ENCODE assay signal across 19 mouse cellular contexts in genomic region chr15:102967511-102968397, GRCm38 (mm10). TPM values are rescaled to one million over a fixed set of nuclear protein-coding genes. Genes with fewer than 3 reads are reported as not detected.
DNase-seq lines count a peak whose midpoint lies in the region; ATAC-seq and TF ChIP-seq lines count a peak whose summit lies in the region.
"Had no signal": no experiment of that assay in that cellular context is flagged by ENCODE, and none has a peak within 500 bp of the region (broad histone marks: within the 10 kb centered on the region; RNA-seq: fewer than 3 reads in every experiment).

No protein-coding gene starts in this region.

- no peaks in the 10 kb centered on the region for H3K36me3 ChIP-seq in G1E (replicated peaks)
- no peaks in the 10 kb centered on the region for H3K36me3 ChIP-seq in intestine, postnatal 0 days (ENCODE audit: control insufficient read depth, insufficient read depth)
- no peaks in the 10 kb centered on the region for H3K36me3 ChIP-seq in limb, embryonic 15.5 days
- no peaks in the 10 kb centered on the region for H3K36me3 ChIP-seq in thymus, adult 2 months (ENCODE audit: control insufficient read depth, insufficient read depth, low read length)
- no peaks in the 10 kb centered on the region for H3K36me3 ChIP-seq in hindbrain, embryonic 16.5 days (ENCODE audit: control insufficient read depth, insufficient read depth, low read length)
- H3K36me3 ChIP-seq: forebrain, embryonic 10.5 days; heart, embryonic 10.5 days; lung, embryonic 15.5 days had no signal

- no peak overlapping the region for H3K9ac ChIP-seq in intestine, postnatal 0 days (ENCODE audit: low read depth, low read length)
- no peak overlapping the region for H3K9ac ChIP-seq in limb, embryonic 15.5 days
- no peak overlapping the region for H3K9ac ChIP-seq in hindbrain, embryonic 16.5 days (ENCODE audit: low read depth, low read length)
- H3K9ac ChIP-seq: lung, embryonic 15.5 days had no signal

- ATAC-seq in G1E (ENCODE audit: extremely low read depth, insufficient number of reproducible peaks, low FRiP score, poor library complexity, severe bottlenecking): no peak
- no peak for ATAC-seq in intestine, postnatal 0 days
- no peak for ATAC-seq in limb, embryonic 15.5 days (ENCODE audit: insufficient number of reproducible peaks, low FRiP score, low TSS enrichment, low read depth)
- ATAC-seq in hindbrain, embryonic 16.5 days: no peak

- 5% methylated on average over 34 of the region's 34 CpGs for WGBS in intestine, postnatal 0 days
- WGBS in limb, embryonic 15.5 days: 7% methylated on average over 34 of the region's 34 CpGs
- 11% methylated on average over 34 of the region's 34 CpGs for WGBS in thymus, adult 2 months
- 2% methylated on average over 34 of the region's 34 CpGs for WGBS in hindbrain, embryonic 16.5 days

- no peaks in the 10 kb centered on the region for H3K9me3 ChIP-seq in G1E (replicated peaks)
- no peaks in the 10 kb centered on the region for H3K9me3 ChIP-seq in intestine, postnatal 0 days (ENCODE audit: control insufficient read depth)
- no peaks in the 10 kb centered on the region for H3K9me3 ChIP-seq in limb, embryonic 15.5 days
- no peaks in the 10 kb centered on the region for H3K9me3 ChIP-seq in hindbrain, embryonic 16.5 days (ENCODE audit: control insufficient read depth, low read length)
- H3K9me3 ChIP-seq: forebrain, embryonic 10.5 days; heart, embryonic 10.5 days; lung, embryonic 15.5 days had no signal

- peaks cover 47% of the 10 kb centered on the region for H3K4me1 ChIP-seq in G1E (ENCODE audit: insufficient read depth, low read depth, low read length)
- no peaks in the 10 kb centered on the region for H3K4me1 ChIP-seq in intestine, postnatal 0 days (replicated peaks; ENCODE audit: control insufficient read depth, insufficient read depth, low read length)
- peaks cover 20% of the 10 kb centered on the region for H3K4me1 ChIP-seq in limb, embryonic 15.5 days
- H3K4me1 ChIP-seq in thymus, adult 2 months (replicated peaks; ENCODE audit: control insufficient read depth, insufficient read depth, low read length): no peaks in the 10 kb centered on the region
- H3K4me1 ChIP-seq in hindbrain, embryonic 16.5 days (ENCODE audit: control insufficient read depth, insufficient read depth, low read depth, low read length): peaks cover 4% of the 10 kb centered on the region; the same call in 1 of the 2 replicates
- H3K4me1 ChIP-seq: heart, embryonic 10.5 days had no signal

- H3K4me2 ChIP-seq in intestine, postnatal 0 days (replicated peaks; ENCODE audit: low read depth): 0 out of 2 replicates have a peak overlapping the region, but pooled peaks have one; percentile 3
- peak overlapping the region; percentile 48 for H3K4me2 ChIP-seq in limb, embryonic 15.5 days
- H3K4me2 ChIP-seq in hindbrain, embryonic 16.5 days (ENCODE audit: low read length): no peak overlapping the region
- H3K4me2 ChIP-seq: lung, embryonic 15.5 days had no signal

- H3K27ac ChIP-seq in intestine, postnatal 0 days (ENCODE audit: low read depth, low read length): no peak overlapping the region
- 0 out of 2 replicates have a peak overlapping the region, but pooled peaks have one; percentile 51 for H3K27ac ChIP-seq in limb, embryonic 15.5 days
- H3K27ac ChIP-seq in thymus, adult 2 months (ENCODE audit: control insufficient read depth, insufficient read depth, low read length): no peak overlapping the region
- no peak overlapping the region for H3K27ac ChIP-seq in hindbrain, embryonic 16.5 days (ENCODE audit: low read depth, low read length)
- H3K27ac ChIP-seq: forebrain, embryonic 10.5 days; heart, embryonic 10.5 days; lung, embryonic 15.5 days had no signal

- H3K27me3 ChIP-seq in G1E (ENCODE audit: insufficient read depth, low read length): peaks cover 92% of the 10 kb centered on the region
- H3K27me3 ChIP-seq in intestine, postnatal 0 days (replicated peaks; ENCODE audit: control insufficient read depth, insufficient read depth, low read length): peaks cover 98% of the 10 kb centered on the region
- peaks cover 94% of the 10 kb centered on the region for H3K27me3 ChIP-seq in limb, embryonic 15.5 days
- H3K27me3 ChIP-seq in thymus, adult 2 months (ENCODE audit: control insufficient read depth, insufficient read depth, low read length): peaks cover 31% of the 10 kb centered on the region
- H3K27me3 ChIP-seq in hindbrain, embryonic 16.5 days (replicated peaks; ENCODE audit: control insufficient read depth, insufficient read depth, low read length): peaks cover 91% of the 10 kb centered on the region

- no peak for TF ChIP-seq CTCF in G1E (IDR thresholded peaks at IDR 0.05; ENCODE audit: low read depth, low read length)
- no peak for TF ChIP-seq CTCF in intestine, postnatal 0 days (IDR thresholded peaks at IDR 0.05; ENCODE audit: low read depth)
- no peak for TF ChIP-seq CTCF in thymus, adult 2 months (IDR thresholded peaks at IDR 0.05; ENCODE audit: borderline replicate concordance, control insufficient read depth, extremely low read depth, insufficient read depth, low read length, poor library complexity)

- peak; percentile 62 for DNase-seq in kidney, adult 18-20 months
- DNase-seq in kidney, adult 8-10 months: no peak
- no peak for DNase-seq in G1E (ENCODE audit: low spot score)
- no peak for DNase-seq in thymus, adult 2 months
- DNase-seq in retina, embryonic 14.5 days (ENCODE audit: low spot score): no peak
- DNase-seq: cerebellum, postnatal 10 days; heart, postnatal 4 days; right cerebral cortex, adult 18-20 months had no signal

- TF ChIP-seq POLR2A in thymus, adult 2 months (IDR thresholded peaks at IDR 0.05; ENCODE audit: control insufficient read depth, extremely low read depth, insufficient read depth, low read length, poor library complexity): no peak

- H3K4me3 ChIP-seq in G1E (ENCODE audit: low read depth, low read length): peak overlapping the region; percentile 65; the same call in 1 of the 2 replicates
- no peak overlapping the region for H3K4me3 ChIP-seq in intestine, postnatal 0 days (ENCODE audit: low read depth, low read length)
- H3K4me3 ChIP-seq in limb, embryonic 15.5 days: peak overlapping the region; percentile 37
- no peak overlapping the region for H3K4me3 ChIP-seq in thymus, adult 2 months (ENCODE audit: control insufficient read depth, insufficient read depth, low read length)
- no peak overlapping the region for H3K4me3 ChIP-seq in hindbrain, embryonic 16.5 days (ENCODE audit: low read length)
- H3K4me3 ChIP-seq: forebrain, embryonic 10.5 days; lung, embryonic 15.5 days had no signal

RNA-seq across cellular contexts. Expression of gene Hoxc5, which starts 0.5 kb away (rescaled TPM):
- total RNA-seq in G1E (2014; fragmentation: Nextera tagmentation) (9.9 and 19.8 TPM in 2 replicates), G1E (2017) (7.6 and 9.1 TPM in 2 replicates)
- polyA plus RNA-seq in G1E (2012): 11.4 and 12.4 TPM in 2 replicates
- 3.4 and 3.9 TPM in 2 replicates for polyA plus RNA-seq in intestine, postnatal 0 days (2015; fragmentation: Nextera tagmentation; extraction: Ambion mirVana)
- 2.3 TPM in 2 replicates for polyA plus RNA-seq in limb, embryonic 15.5 days (2015; fragmentation: Nextera tagmentation; extraction: Ambion mirVana)
- 0.15 and 0.32 TPM in 2 replicates for polyA plus RNA-seq in thymus, adult 2 months (2012; rRNA removed)
- 19.1 and 20.4 TPM in 2 replicates for polyA plus RNA-seq in hindbrain, embryonic 16.5 days (2015; fragmentation: Nextera tagmentation; extraction: Ambion mirVana)
- total RNA-seq: heart, postnatal 4 days; left cerebral cortex, postnatal 14 days had no signal
- polyA plus RNA-seq: forebrain, embryonic 10.5 days had no signal

RNA-seq across cellular contexts. Expression of gene Hoxc10, which starts 1.2 kb away (rescaled TPM):
- total RNA-seq in G1E (2014; fragmentation: Nextera tagmentation): 0.60 TPM in 1 of 2 replicates, not detected in the other
- total RNA-seq in G1E (2017): 0.12 and 0.16 TPM in 2 replicates
- polyA plus RNA-seq in G1E (2012): 0.08 and 0.16 TPM in 2 replicates
- 0.25 TPM in 1 of 2 replicates, not detected in the other for polyA plus RNA-seq in intestine, postnatal 0 days (2015; fragmentation: Nextera tagmentation; extraction: Ambion mirVana)
- polyA plus RNA-seq in limb, embryonic 15.5 days (2015; fragmentation: Nextera tagmentation; extraction: Ambion mirVana): 5.6 and 6.0 TPM in 2 replicates
- 0.10 and 0.15 TPM in 2 replicates for polyA plus RNA-seq in thymus, adult 2 months (2012; rRNA removed)
- polyA plus RNA-seq in hindbrain, embryonic 16.5 days (2015; fragmentation: Nextera tagmentation; extraction: Ambion mirVana): not detected in 2 replicates
- total RNA-seq: heart, postnatal 4 days; left cerebral cortex, postnatal 14 days had no signal
- polyA plus RNA-seq: embryonic facial prominence, embryonic 11.5 days; forebrain, embryonic 10.5 days; lung, embryonic 15.5 days had no signal

RNA-seq across cellular contexts. Expression of gene Hoxc9, which starts 8.5 kb away (rescaled TPM):
- total RNA-seq in G1E (2014; fragmentation: Nextera tagmentation): 5.0 and 7.9 TPM in 2 replicates
- total RNA-seq in G1E (2017): 3.3 and 3.9 TPM in 2 replicates
- 9.8 and 12.0 TPM in 2 replicates for polyA plus RNA-seq in G1E (2012)
- polyA plus RNA-seq in intestine, postnatal 0 days (2015; fragmentation: Nextera tagmentation; extraction: Ambion mirVana): 0.43 and 0.58 TPM in 2 replicates
- 0.93 and 1.3 TPM in 2 replicates for polyA plus RNA-seq in limb, embryonic 15.5 days (2015; fragmentation: Nextera tagmentation; extraction: Ambion mirVana)
- polyA plus RNA-seq in thymus, adult 2 months (2012; rRNA removed): 0.05 and 0.14 TPM in 2 replicates
- polyA plus RNA-seq in hindbrain, embryonic 16.5 days (2015; fragmentation: Nextera tagmentation; extraction: Ambion mirVana): 0.16 and 0.31 TPM in 2 replicates
- total RNA-seq: heart, postnatal 4 days; left cerebral cortex, postnatal 14 days had no signal
- polyA plus RNA-seq: embryonic facial prominence, embryonic 11.5 days; forebrain, embryonic 10.5 days; lung, embryonic 15.5 days had no signal

RNA-seq across cellular contexts. Expression of gene Hoxc11, which starts 13.5 kb away (rescaled TPM):
- not detected in 2 replicates for total RNA-seq in G1E (2014; fragmentation: Nextera tagmentation)
- 0.06 and 0.22 TPM in 2 replicates for total RNA-seq in G1E (2017)
- polyA plus RNA-seq in G1E (2012): 0.04 TPM in 1 of 2 replicates, not detected in the other
- not detected in 2 replicates for polyA plus RNA-seq in intestine, postnatal 0 days (2015; fragmentation: Nextera tagmentation; extraction: Ambion mirVana)
- 1.5 and 1.7 TPM in 2 replicates for polyA plus RNA-seq in limb, embryonic 15.5 days (2015; fragmentation: Nextera tagmentation; extraction: Ambion mirVana)
- 0.60 and 0.66 TPM in 2 replicates for polyA plus RNA-seq in thymus, adult 2 months (2012; rRNA removed)
- not detected in 2 replicates for polyA plus RNA-seq in hindbrain, embryonic 16.5 days (2015; fragmentation: Nextera tagmentation; extraction: Ambion mirVana)
- total RNA-seq: adrenal gland, adult 18-20 months; heart, postnatal 4 days; left cerebral cortex, postnatal 14 days had no signal
- polyA plus RNA-seq: embryonic facial prominence, embryonic 11.5 days; forebrain, embryonic 10.5 days; heart, embryonic 10.5 days; large intestine, adult 2 months; lung, embryonic 15.5 days; testis, adult 2 months had no signal

RNA-seq across cellular contexts. Expression of gene Hoxc8, which starts 22.7 kb away (rescaled TPM):
- total RNA-seq in G1E (2014; fragmentation: Nextera tagmentation) (21.1 and 26.6 TPM in 2 replicates), G1E (2017) (2.0 and 2.7 TPM in 2 replicates)
- 10.1 and 12.2 TPM in 2 replicates for polyA plus RNA-seq in G1E (2012)
- polyA plus RNA-seq in intestine, postnatal 0 days (2015; fragmentation: Nextera tagmentation; extraction: Ambion mirVana): 3.5 and 4.6 TPM in 2 replicates
- 1.5 and 3.0 TPM in 2 replicates for polyA plus RNA-seq in limb, embryonic 15.5 days (2015; fragmentation: Nextera tagmentation; extraction: Ambion mirVana)
- 0.07 and 0.08 TPM in 2 replicates for polyA plus RNA-seq in thymus, adult 2 months (2012; rRNA removed)
- polyA plus RNA-seq in hindbrain, embryonic 16.5 days (2015; fragmentation: Nextera tagmentation; extraction: Ambion mirVana): 3.2 and 9.9 TPM in 2 replicates
- total RNA-seq: heart, postnatal 4 days; left cerebral cortex, postnatal 14 days had no signal
- polyA plus RNA-seq: embryonic facial prominence, embryonic 11.5 days; forebrain, embryonic 10.5 days; lung, embryonic 15.5 days had no signal

Comparison
In these comparisons a context has a peak if more than half of its experiments do, and no peak if none do; other contexts are left out.
1. H3K4me3 ChIP-seq: peak in G1E (single experiment) and limb, embryonic 15.5 days (single experiment); none in intestine, postnatal 0 days (single experiment), thymus, adult 2 months (single experiment) and hindbrain, embryonic 16.5 days (single experiment).